Mouse (Mus musculus) ZHBTc4 (cell line): ENCODE data around the gene Spem1.
A peak's percentile ranks its signal among the peaks of the same experiment; 100 is the strongest.
"Not testable (repeated sequence)": the region's sequence is repeated elsewhere in the genome, so short reads cannot be mapped to it uniquely, and the experiment has no call there.

Experiments
- DNase-seq: peaks from one replicate; pipeline ENCODE4 v3.0.0-alpha.2; 2011; ENCODE audit warnings: low read depth, low spot score

The Spem1 gene

GRCm38 (mm10) chr11:69822080-69822479 lies at the start of gene Spem1:
Gene Spem1 (minus strand): TSS chr11:69822180.
- DNase-seq, result no peak

GRCm38 (mm10) chr11:69870289-69871069 lies 48.5 kb upstream of the Spem1 start:
- DNase-seq, result no peak

GRCm38 (mm10) chr11:69867335-69867734 lies 45.4 kb upstream of the Spem1 start:
- no peak for DNase-seq

GRCm38 (mm10) chr11:69865561-69865960 lies 43.6 kb upstream of the Spem1 start:
- no peak for DNase-seq

- no peak for DNase-seq
These were observed 42.3 kb upstream of the Spem1 start for GRCm38 (mm10) chr11:69864138-69864860.

GRCm38 (mm10) chr11:69863729-69864128 lies 41.7 kb upstream of the Spem1 start:
- not testable (repeated sequence) for DNase-seq

GRCm38 (mm10) chr11:69858113-69858998 lies 36.4 kb upstream of the Spem1 start, which contains the start of gene Tnk1:
Gene Tnk1 (minus strand): TSS chr11:69858730.
- peak; percentile 70 for DNase-seq

- peak; percentile 92 for DNase-seq
These were observed 33.4 kb upstream of the Spem1 start for GRCm38 (mm10) chr11:69855347-69855746.

- DNase-seq, result no peak
These were observed 32.7 kb upstream of the Spem1 start for GRCm38 (mm10) chr11:69854680-69855079.

GRCm38 (mm10) chr11:69853994-69854393 lies 32.0 kb upstream of the Spem1 start:
- peak; percentile 67 for DNase-seq

GRCm38 (mm10) chr11:69850754-69851153 lies 28.8 kb upstream of the Spem1 start:
- DNase-seq, result no peak

GRCm38 (mm10) chr11:69849884-69850283 lies 27.9 kb upstream of the Spem1 start:
- DNase-seq, result no peak

GRCm38 (mm10) chr11:69849128-69849527 lies 27.1 kb upstream of the Spem1 start:
- no peak for DNase-seq

GRCm38 (mm10) chr11:69848021-69848420 lies 26.0 kb upstream of the Spem1 start:
- no peak for DNase-seq

- DNase-seq, result no peak
These were observed 25.0 kb upstream of the Spem1 start for GRCm38 (mm10) chr11:69846738-69847688.

GRCm38 (mm10) chr11:69846198-69846680 lies 24.3 kb upstream of the Spem1 start, which contains the start of gene Plscr3:
Gene Plscr3 (plus strand): TSS chr11:69846376.
- peak; percentile 96 for DNase-seq

- no peak for DNase-seq
These were observed 16.7 kb upstream of the Spem1 start for GRCm38 (mm10) chr11:69838714-69839104.

- peak; percentile 99 for DNase-seq
These were observed 16.2 kb upstream of the Spem1 start, which contains the start of gene Tmem256 for GRCm38 (mm10) chr11:69837952-69838713. Gene Tmem256 (plus strand): TSS chr11:69838514.

- no peak for DNase-seq
These were observed 15.6 kb upstream of the Spem1 start, which contains the start of gene Nlgn2 for GRCm38 (mm10) chr11:69837604-69837951. Gene Nlgn2 (minus strand): TSS chr11:69837784.
